Mouse (Mus musculus) kidney, embryonic 14.5 days (tissue): ENCODE measurements around the gene Efcab6. TPM values are rescaled to one million over a fixed set of nuclear protein-coding genes. Genes with fewer than 3 reads are reported as not detected.
"Not testable (repeated sequence)": the region's sequence is repeated elsewhere in the genome, so short reads cannot be mapped to it uniquely, and the experiment has no call there.

Experiments used
- ATAC-seq: fragments of 200-750 bp; cut with Nextera tagmentation; 2 replicates; pipeline ENCODE4 v1.8.0; 2017; ENCODE audit warnings: moderate number of reproducible peaks, mild to moderate bottlenecking, moderate TSS enrichment, moderate library complexity; ENCODE audit not compliant: low FRiP score, low TSS enrichment
- H3K27ac ChIP-seq: fragments of 300-500 bp; sonication (generic); 2 replicates; pipeline ENCODE4 v1.5.1; 2014; ENCODE audit warnings: low read depth, mild to moderate bottlenecking, low read length, moderate library complexity, mixed read lengths
- H3K27me3 ChIP-seq: fragments of 300-500 bp; sonication (generic); 2 replicates; pipeline ENCODE4 v1.6.1; 2014; ENCODE audit warnings: mild to moderate bottlenecking, low read length; ENCODE audit not compliant: control insufficient read depth, insufficient read depth
- H3K36me3 ChIP-seq: fragments of 300-500 bp; sonication (generic); 2 replicates; pipeline ENCODE4 v1.6.1; 2014; ENCODE audit warnings: low read length, mixed read lengths; ENCODE audit not compliant: control insufficient read depth, insufficient read depth
- H3K4me1 ChIP-seq: fragments of 300-500 bp; sonication (generic); 2 replicates; pipeline ENCODE4 v1.6.1; 2014; ENCODE audit warnings: low read length, mixed read lengths; ENCODE audit not compliant: control insufficient read depth, insufficient read depth
- H3K4me2 ChIP-seq: fragments of 300-500 bp; sonication (generic); replicated peaks from 2 replicates; pipeline ENCODE4 v1.6.1; 2014; ENCODE audit warnings: low read depth, mild to moderate bottlenecking, low read length
- H3K4me3 ChIP-seq: fragments of 300-500 bp; sonication (generic); 2 replicates; pipeline ENCODE4 v1.5.1; 2014; ENCODE audit warnings: mild to moderate bottlenecking, low read length
- H3K9ac ChIP-seq: fragments of 300-500 bp; sonication (generic); 2 replicates; pipeline ENCODE4 v1.6.1; 2014; ENCODE audit warnings: low read depth, mild to moderate bottlenecking, low read length, moderate library complexity
- H3K9me3 ChIP-seq: fragments of 300-500 bp; sonication (generic); 2 replicates; pipeline ENCODE4 v1.6.1; 2016; ENCODE audit warnings: low read length; ENCODE audit not compliant: control insufficient read depth
- WGBS: fragments of 180-500 bp; shearing (Covaris S2); extraction: QIAGEN DNeasy Blood & Tissue Kit; methylation state at CpG from one replicate; pipeline ENCODE4 v1.1.7; 2014; 5-methylcytosine and 5-hydroxymethylcytosine counted together
- polyA plus RNA-seq: library from polyadenylated mRNA; unstranded; fragments of >200 nt; fragmentation: Nextera tagmentation; extraction: Ambion mirVana; gene quantifications from 2 replicates; pipeline ENCODE4 v1.2.1, GENCODE M21; 2014

Efcab6 gene
- not detected in 2 replicates for polyA plus RNA-seq

- ATAC-seq = 0 out of 2 replicates have a peak, but pooled peaks have one; percentile 24
- Histone ChIP-seq H3K36me3 (no peaks in the 10 kb centered on the region), H3K9me3 (peaks cover 6% of the 10 kb centered on the region; the same call in 1 of the 2 replicates), H3K4me3 (peak within 1 kb of the TSS; percentile 17), H3K4me1 (peaks cover 8% of the 10 kb centered on the region; the same call in 1 of the 2 replicates), H3K9ac (no peak within 1 kb of the TSS), H3K27me3 (peaks cover 49% of the 10 kb centered on the region), H3K4me2 (peak within 1 kb of the TSS; percentile 39), H3K27ac (no peak within 1 kb of the TSS)
- 1% methylated on average over 28 of the region's 29 CpGs for WGBS
Measured at GRCm38 (mm10) chr15:84065140-84065539, at the start of gene Efcab6. Gene Efcab6, minus strand, starts transcription at chr15:84065379.

DNA sequence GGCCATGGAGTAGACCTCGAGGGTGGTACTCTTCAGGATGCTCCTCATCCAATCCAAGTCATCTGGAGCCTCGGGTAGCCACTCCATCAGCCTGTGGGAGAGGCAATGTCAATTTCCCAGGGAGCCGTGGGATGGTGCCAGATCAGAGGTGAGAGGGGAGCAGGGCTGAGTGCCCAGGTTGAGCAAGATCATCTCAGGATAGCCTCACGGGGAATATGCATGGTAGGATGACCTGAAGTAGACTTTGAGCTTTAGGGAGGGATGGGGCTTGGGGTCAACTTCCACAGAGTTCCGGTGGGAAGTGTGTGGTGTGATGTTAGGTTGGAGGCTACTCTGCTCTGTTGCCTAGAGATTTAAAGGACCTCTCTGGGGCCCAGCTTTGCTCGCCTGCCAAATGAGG lies 48.7 kb upstream of the Efcab6 start:
- Histone ChIP-seq H3K9ac (no peak overlapping the region), H3K27ac (no peak overlapping the region), H3K4me2 (no peak overlapping the region), H3K27me3 (no peaks in the 10 kb centered on the region), H3K36me3 (no peaks in the 10 kb centered on the region), H3K9me3 (no peaks in the 10 kb centered on the region), H3K4me1 (no peaks in the 10 kb centered on the region), H3K4me3 (no peak overlapping the region)
- WGBS = 68% methylated on average over 6 of the region's 6 CpGs
- ATAC-seq = no peak

DNA sequence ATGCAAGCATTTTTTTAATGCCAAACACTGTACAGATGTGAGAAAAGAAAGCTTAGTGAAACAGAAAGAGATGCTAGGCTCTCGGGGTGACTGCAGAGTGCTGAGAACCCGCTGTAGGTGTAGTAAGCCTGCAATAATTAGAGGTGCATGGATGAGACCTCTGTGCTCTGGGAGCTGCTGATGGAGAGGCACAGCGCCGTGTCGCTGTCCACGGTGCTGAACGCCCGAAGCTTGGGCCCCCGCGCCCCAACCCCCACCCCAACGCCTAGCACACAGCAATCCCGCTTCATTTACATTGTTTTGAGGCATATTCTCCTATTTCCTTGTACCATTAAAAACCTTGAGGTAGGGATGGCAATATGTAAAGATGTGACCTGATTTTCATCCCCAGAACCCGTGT lies 43.7 kb upstream of the Efcab6 start:
- Histone ChIP-seq H3K27me3 (peaks cover 30% of the 10 kb centered on the region), H3K9ac (no peak overlapping the region), H3K4me3 (no peak overlapping the region), H3K9me3 (no peaks in the 10 kb centered on the region), H3K4me2 (no peak overlapping the region), H3K4me1 (no peaks in the 10 kb centered on the region), H3K27ac (no peak overlapping the region), H3K36me3 (no peaks in the 10 kb centered on the region)
- ATAC-seq = no peak
- 6% methylated on average over 13 of the region's 13 CpGs for WGBS

DNA sequence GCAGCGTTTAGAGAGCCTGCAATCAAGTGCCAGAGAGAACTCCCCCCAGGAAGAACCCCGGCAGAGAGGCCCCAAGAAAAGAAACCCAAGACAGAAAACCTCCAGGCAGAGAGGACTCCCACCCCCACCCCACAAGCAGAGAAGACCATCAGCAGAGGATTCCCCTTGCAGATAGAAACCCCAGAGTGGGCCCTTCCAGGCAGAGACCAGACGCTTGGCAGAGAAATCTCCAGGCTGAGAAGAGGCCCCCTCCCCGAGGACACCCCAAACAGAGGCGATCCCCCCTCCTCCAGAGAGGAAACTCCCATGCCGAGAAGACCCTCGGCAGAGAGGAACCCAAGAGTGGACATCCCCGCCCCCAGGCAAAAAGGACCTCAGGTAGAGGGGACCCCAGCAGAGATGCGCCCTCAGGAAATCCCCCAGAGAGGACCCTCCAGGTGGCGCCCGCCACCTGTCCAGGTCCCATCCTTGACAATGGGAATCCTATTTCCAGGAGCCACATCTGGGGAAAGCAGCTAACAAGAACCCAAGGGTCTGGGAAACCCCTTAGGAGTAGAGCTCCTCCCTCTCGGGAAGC lies 40.8 kb upstream of the Efcab6 start:
- H3K36me3 ChIP-seq = no peaks in the 10 kb centered on the region
- H3K27ac ChIP-seq = no peak overlapping the region
- H3K9ac ChIP-seq = no peak overlapping the region
- peak overlapping the region; percentile 92 for H3K4me2 ChIP-seq
- H3K4me1 ChIP-seq = no peaks in the 10 kb centered on the region
- H3K4me3 ChIP-seq = peak overlapping the region; percentile 49
- peaks cover 36% of the 10 kb centered on the region for H3K27me3 ChIP-seq
- 13% methylated on average over 12 of the region's 12 CpGs for WGBS
- H3K9me3 ChIP-seq = no peaks in the 10 kb centered on the region
- no peak for ATAC-seq

- peak within 1 kb of the TSS; percentile 40 for H3K9ac ChIP-seq
- H3K4me2 ChIP-seq = peak within 1 kb of the TSS; percentile 92
- H3K9me3 ChIP-seq = no peaks in the 10 kb centered on the region
- 3% methylated on average over 75 of the region's 77 CpGs for WGBS
- no peaks in the 10 kb centered on the region for H3K4me1 ChIP-seq
- ATAC-seq = no peak
- H3K36me3 ChIP-seq = no peaks in the 10 kb centered on the region
- peak within 1 kb of the TSS; percentile 49 for H3K4me3 ChIP-seq
- H3K27me3 ChIP-seq = peaks cover 36% of the 10 kb centered on the region
- no peak within 1 kb of the TSS for H3K27ac ChIP-seq
Measured at GRCm38 (mm10) chr15:84105105-84105923, 40.1 kb upstream of the Efcab6 start, which contains the start of gene Sult4a1. Gene Sult4a1, minus strand, starts transcription at chr15:84105754.

DNA sequence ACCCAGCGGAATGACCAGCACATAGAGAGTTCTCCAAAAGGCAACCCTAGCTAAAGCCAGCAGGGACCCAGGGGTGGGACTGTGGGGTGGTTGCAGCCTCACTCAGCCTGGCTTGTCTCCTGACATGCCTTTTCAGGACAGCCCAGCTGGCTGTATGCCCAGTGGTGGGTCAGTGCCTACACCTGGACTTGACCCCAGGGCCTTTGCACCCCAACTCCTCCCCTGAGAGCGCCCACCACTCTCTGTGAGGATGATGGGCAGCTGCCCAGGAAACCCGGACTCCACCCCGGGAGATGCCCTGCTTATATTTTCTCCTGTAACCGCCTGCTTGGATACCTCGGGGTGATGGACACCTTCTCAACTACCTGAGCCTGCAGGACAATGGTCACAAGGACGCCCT lies 39.4 kb upstream of the Efcab6 start:
- no peak overlapping the region; the same call in 1 of the 2 replicates for H3K4me2 ChIP-seq
- no peak overlapping the region for H3K9ac ChIP-seq
- no peak for ATAC-seq
- no peaks in the 10 kb centered on the region for H3K4me1 ChIP-seq
- H3K27me3 ChIP-seq = peaks cover 36% of the 10 kb centered on the region
- no peaks in the 10 kb centered on the region for H3K36me3 ChIP-seq
- no peak overlapping the region for H3K27ac ChIP-seq
- WGBS = 80% methylated on average over 7 of the region's 7 CpGs
- H3K9me3 ChIP-seq = no peaks in the 10 kb centered on the region
- H3K4me3 ChIP-seq = no peak overlapping the region

- H3K4me2 ChIP-seq, ATAC-seq, H3K9ac ChIP-seq, H3K4me1 ChIP-seq, H3K4me3 ChIP-seq, H3K36me3 ChIP-seq, H3K27me3 ChIP-seq, H3K27ac ChIP-seq, H3K9me3 ChIP-seq: not testable (repeated sequence)
- WGBS = 84% methylated on average over 15 of the region's 15 CpGs
Measured at GRCm38 (mm10) chr15:84097536-84097935, 32.4 kb upstream of the Efcab6 start.

DNA sequence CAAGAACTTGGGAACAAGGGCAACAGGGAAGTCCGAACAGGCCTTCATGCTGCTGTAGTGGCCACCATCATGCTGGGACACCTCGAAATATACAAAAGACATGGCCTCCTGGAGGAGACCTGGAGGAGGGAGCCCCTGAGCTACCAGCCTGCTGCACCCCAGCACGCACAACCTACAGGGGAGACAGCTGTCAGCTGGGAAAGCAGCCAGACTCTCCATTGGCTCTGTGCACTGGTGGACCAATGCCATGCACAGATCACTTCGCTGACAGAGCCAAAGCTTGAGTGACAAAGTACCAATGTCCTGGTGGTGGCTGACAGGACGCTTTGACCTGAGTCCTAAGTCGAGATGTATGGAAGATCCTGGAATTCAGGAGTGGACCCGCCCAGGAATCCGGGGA lies 30.9 kb upstream of the Efcab6 start:
- ATAC-seq = no peak
- no peaks in the 10 kb centered on the region for H3K9me3 ChIP-seq
- H3K9ac ChIP-seq = no peak overlapping the region
- no peak overlapping the region for H3K4me2 ChIP-seq
- 93% methylated on average over 8 of the region's 8 CpGs for WGBS
- H3K36me3 ChIP-seq = no peaks in the 10 kb centered on the region
- H3K27me3 ChIP-seq = no peaks in the 10 kb centered on the region
- no peak overlapping the region for H3K27ac ChIP-seq
- H3K4me1 ChIP-seq = no peaks in the 10 kb centered on the region
- no peak overlapping the region for H3K4me3 ChIP-seq

DNA sequence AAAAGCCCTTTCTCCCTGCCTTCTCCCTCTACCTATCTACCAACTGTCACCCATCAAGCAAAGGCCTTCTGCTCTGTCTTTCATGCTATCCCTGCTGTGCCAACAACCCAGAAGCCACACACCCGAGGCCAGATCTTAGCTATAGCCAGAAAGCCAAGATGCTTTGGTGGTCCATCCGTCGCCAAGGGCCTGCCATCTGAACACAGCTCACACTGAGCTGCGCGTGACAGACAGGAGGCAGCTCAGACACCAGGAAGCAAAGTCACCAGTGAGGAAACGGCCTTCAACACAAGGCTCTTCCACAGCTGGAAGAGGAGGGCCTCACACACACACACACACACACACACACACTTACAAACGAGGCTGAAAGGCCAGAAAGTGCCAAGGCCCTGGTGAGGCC lies 29.7 kb upstream of the Efcab6 start:
- 73% methylated on average over 7 of the region's 7 CpGs for WGBS
- no peaks in the 10 kb centered on the region for H3K36me3 ChIP-seq
- no peak overlapping the region for H3K4me2 ChIP-seq
- ATAC-seq = no peak
- H3K4me3 ChIP-seq = no peak overlapping the region
- no peaks in the 10 kb centered on the region for H3K4me1 ChIP-seq
- H3K9ac ChIP-seq = no peak overlapping the region
- H3K9me3 ChIP-seq = no peaks in the 10 kb centered on the region
- no peak overlapping the region for H3K27ac ChIP-seq
- H3K27me3 ChIP-seq = no peaks in the 10 kb centered on the region
